Mouse (Mus musculus) forebrain, embryonic 15.5 days (tissue): ENCODE measurements around the gene Mst1r. TPM values are rescaled to one million over a fixed set of nuclear protein-coding genes. Genes with fewer than 3 reads are reported as not detected.

Experiments
- ATAC-seq: fragments of 200-750 bp; cut with Nextera tagmentation; replicated peaks from 2 replicates; pipeline ENCODE4 v1.8.0; 2017; ENCODE audit warnings: mild to moderate bottlenecking, moderate TSS enrichment, moderate library complexity
- H3K27ac ChIP-seq: fragments of 300-500 bp; sonication (generic); replicated peaks from 2 replicates; pipeline ENCODE4 v1.5.1; 2015; ENCODE audit warnings: mild to moderate bottlenecking, inconsistent platforms
- H3K27me3 ChIP-seq: fragments of 300-500 bp; sonication (generic); 2 replicates; pipeline ENCODE4 v1.6.1; 2015; ENCODE audit warnings: inconsistent platforms
- H3K36me3 ChIP-seq: fragments of 300-500 bp; sonication (generic); 2 replicates; pipeline ENCODE4 v1.6.1; 2015; ENCODE audit warnings: mild to moderate bottlenecking, inconsistent platforms
- H3K4me1 ChIP-seq: fragments of 300-500 bp; sonication (generic); 2 replicates; pipeline ENCODE4 v1.6.1; 2015; ENCODE audit warnings: inconsistent platforms
- H3K4me2 ChIP-seq: fragments of 300-500 bp; sonication (generic); replicated peaks from 2 replicates; pipeline ENCODE4 v1.6.1; 2015; ENCODE audit warnings: mild to moderate bottlenecking, inconsistent platforms
- H3K4me3 ChIP-seq: fragments of 300-500 bp; sonication (generic); 2 replicates; pipeline ENCODE4 v1.5.1; 2015; ENCODE audit warnings: mild to moderate bottlenecking, inconsistent platforms
- H3K9ac ChIP-seq: fragments of 300-500 bp; sonication (generic); replicated peaks from 2 replicates; pipeline ENCODE4 v1.6.1; 2015; ENCODE audit warnings: mild to moderate bottlenecking, inconsistent platforms
- H3K9me3 ChIP-seq: fragments of 300-500 bp; sonication (generic); 2 replicates; pipeline ENCODE4 v1.6.1; 2016; ENCODE audit warnings: inconsistent platforms
- WGBS: fragments of 180-500 bp; shearing (Covaris S2); methylation state at CpG from one replicate; pipeline ENCODE4 v1.1.7; 2015; ENCODE audit warnings: mixed read lengths; 5-methylcytosine and 5-hydroxymethylcytosine counted together
- polyA plus RNA-seq: library from polyadenylated mRNA; unstranded; fragments of >200 nt; fragmentation: Nextera tagmentation; extraction: Ambion mirVana; gene quantifications from 2 replicates; pipeline ENCODE4 v1.2.1, GENCODE M21; 2015

The Mst1r gene
- polyA plus RNA-seq, 1 experiment from 2014 or later: 1.0 TPM

DNA sequence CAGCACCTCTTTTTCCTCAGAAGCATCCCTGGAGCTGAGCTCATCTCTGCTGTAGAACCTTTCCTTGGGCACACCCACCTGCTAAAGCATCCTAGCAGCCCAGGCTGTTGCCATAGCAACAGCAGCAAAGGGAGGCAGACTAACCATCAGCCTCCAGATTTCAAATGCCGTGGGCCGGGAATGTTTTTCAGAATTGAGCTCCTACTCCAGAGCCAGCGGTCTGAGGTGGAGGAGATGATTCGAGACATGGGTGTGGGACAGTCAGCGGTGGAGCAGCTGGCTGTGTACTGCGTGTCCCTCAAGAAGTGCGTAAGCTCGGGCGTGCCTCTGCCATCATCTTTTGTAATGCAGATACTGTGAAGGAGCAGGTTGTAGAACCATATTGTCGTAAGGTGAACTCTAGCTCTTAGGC lies 54.7 kb downstream of the Mst1r start:
- H3K4me1 ChIP-seq: peaks cover 20% of the 10 kb centered on the region
- H3K27me3 ChIP-seq: no peaks in the 10 kb centered on the region
- H3K9me3 ChIP-seq: no peaks in the 10 kb centered on the region
- H3K27ac ChIP-seq: peak overlapping the region; percentile 83
- H3K36me3 ChIP-seq: 0 out of 2 replicates have a peak, but pooled peaks cover 4% of the 10 kb centered on the region
- H3K4me2 ChIP-seq: peak overlapping the region; percentile 28
- peak; percentile 78 for ATAC-seq
- 0 out of 2 replicates have a peak overlapping the region, but pooled peaks have one; percentile 15 for H3K9ac ChIP-seq
- H3K4me3 ChIP-seq: 0 out of 2 replicates have a peak overlapping the region, but pooled peaks have one; percentile 10
- 62% methylated on average over 10 of the region's 10 CpGs for WGBS

DNA sequence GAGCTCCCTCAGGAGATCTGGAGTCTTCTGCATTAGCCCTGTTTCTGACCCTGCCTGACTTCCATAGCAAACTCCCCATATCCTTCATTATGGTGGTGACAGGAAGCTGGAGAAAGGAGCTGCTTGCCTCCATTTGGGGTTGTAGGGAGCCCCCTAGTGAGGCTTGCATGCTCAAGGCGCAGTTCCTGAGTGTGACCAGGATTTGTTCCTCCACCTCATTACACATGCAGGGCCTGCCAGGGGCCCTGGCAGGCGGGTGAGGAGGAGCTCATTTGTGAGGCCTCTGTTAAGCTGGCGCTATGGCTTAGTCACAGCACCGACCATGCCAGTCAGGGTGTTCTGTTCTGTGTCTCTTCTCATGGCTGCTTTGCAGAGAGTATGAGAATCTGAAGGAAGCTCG lies 55.2 kb downstream of the Mst1r start:
- Histone ChIP-seq H3K9ac (no peak overlapping the region), H3K27me3 (no peaks in the 10 kb centered on the region), H3K4me3 (no peak overlapping the region), H3K27ac (peak overlapping the region; percentile 83), H3K4me2 (peak overlapping the region; percentile 28), H3K36me3 (0 out of 2 replicates have a peak, but pooled peaks cover 4% of the 10 kb centered on the region), H3K4me1 (peaks cover 20% of the 10 kb centered on the region), H3K9me3 (no peaks in the 10 kb centered on the region)
- WGBS: 38% methylated on average over 5 of the region's 5 CpGs
- ATAC-seq: peak; percentile 41

DNA sequence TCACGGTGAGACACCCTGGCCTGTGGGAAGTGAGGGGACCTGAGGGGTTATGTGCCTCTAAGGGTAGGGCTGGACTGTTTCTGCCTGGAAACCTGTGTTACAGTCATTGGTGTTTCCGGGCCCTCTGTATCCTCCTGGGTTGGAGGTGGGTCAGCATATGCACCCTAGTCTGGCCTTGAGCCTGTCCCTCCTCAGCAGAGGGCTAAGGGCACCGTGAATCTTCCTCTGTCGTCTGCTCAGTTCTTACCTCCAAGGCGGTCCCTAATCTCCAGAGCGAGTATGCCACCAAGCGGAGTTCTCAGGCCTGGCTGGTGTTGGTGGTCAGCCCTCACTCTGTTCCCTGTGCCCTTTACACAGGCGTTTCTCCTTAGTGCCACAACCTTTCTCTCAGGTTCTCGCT lies 56.2 kb downstream of the Mst1r start:
- H3K9me3 ChIP-seq: no peaks in the 10 kb centered on the region
- no peak overlapping the region for H3K4me3 ChIP-seq
- no peak overlapping the region for H3K27ac ChIP-seq
- no peaks in the 10 kb centered on the region for H3K36me3 ChIP-seq
- H3K27me3 ChIP-seq: no peaks in the 10 kb centered on the region
- peaks cover 20% of the 10 kb centered on the region for H3K4me1 ChIP-seq
- H3K4me2 ChIP-seq: no peak overlapping the region
- WGBS: 92% methylated on average over 9 of the region's 9 CpGs
- ATAC-seq: no peak
- H3K9ac ChIP-seq: no peak overlapping the region

DNA sequence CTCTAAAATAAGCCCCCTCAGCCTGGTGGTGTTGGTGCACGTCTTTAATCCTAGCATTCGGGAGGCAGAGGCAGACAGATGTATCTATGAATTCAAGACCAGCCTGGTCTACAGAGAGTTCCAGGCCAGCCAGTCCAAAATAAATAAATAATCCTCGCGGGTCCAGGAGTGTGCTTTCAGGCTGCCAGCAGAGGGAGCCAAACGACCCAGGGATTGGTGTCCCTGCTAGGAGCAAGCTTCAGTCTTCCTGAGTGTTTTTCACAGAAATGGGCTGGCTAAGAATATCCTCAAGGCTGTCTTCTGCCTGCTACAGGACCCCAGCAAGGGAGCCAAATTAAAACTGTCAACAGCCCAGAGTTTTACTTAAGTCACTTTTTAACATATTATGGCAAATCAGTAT lies 57.0 kb downstream of the Mst1r start:
- Histone ChIP-seq H3K4me1 (peaks cover 20% of the 10 kb centered on the region), H3K27me3 (no peaks in the 10 kb centered on the region), H3K4me3 (no peak overlapping the region), H3K9me3 (no peaks in the 10 kb centered on the region), H3K27ac (no peak overlapping the region), H3K9ac (no peak overlapping the region), H3K36me3 (no peaks in the 10 kb centered on the region), H3K4me2 (no peak overlapping the region)
- no peak for ATAC-seq
- 28% methylated on average over 5 of the region's 5 CpGs for WGBS

DNA sequence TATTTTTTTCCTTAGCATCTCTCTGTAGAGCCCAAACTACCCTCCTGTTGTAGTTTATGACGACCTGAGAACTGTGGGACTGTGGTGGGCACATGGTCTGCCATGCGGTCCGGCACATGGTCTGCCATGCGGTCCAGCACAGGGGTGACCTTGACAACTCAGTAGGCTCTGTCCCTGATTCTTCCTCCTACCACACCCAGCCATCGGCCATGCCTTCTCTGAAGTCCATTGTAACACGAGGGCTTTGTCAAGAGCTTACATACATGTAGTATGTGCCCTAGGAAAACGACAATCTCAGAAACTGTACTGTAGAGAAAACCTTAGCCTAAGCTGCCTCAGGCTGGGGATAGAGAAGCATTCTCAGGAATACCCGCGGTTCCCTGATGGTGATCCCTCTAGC lies 58.0 kb downstream of the Mst1r start:
- WGBS: 96% methylated on average over 9 of the region's 9 CpGs
- Histone ChIP-seq H3K4me3 (no peak overlapping the region), H3K4me1 (peaks cover 20% of the 10 kb centered on the region)

DNA sequence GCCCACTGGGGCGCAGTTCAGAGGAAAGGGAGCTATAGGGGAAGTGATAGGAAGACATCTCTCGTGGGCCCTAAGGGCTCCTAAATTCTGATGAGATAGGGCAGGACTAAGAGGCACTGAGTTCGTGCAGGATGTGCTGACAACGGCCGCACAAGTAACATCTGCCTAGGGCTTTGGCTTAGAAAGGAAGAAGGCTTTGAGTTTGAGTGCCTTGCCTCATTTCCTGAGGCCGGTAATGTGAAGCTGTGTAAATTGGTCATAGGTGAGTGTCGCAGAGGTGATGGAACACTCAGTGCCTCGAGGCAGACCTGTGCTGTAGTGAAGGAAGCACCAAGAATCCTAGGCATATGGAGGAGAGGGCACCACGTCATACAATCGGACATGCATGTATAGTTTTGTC lies 60.0 kb downstream of the Mst1r start:
- Histone ChIP-seq H3K36me3 (no peaks in the 10 kb centered on the region), H3K27me3 (no peaks in the 10 kb centered on the region), H3K4me1 (peaks cover 7% of the 10 kb centered on the region), H3K27ac (no peak overlapping the region), H3K9me3 (no peaks in the 10 kb centered on the region), H3K9ac (no peak overlapping the region), H3K4me2 (no peak overlapping the region), H3K4me3 (no peak overlapping the region)
- WGBS: 91% methylated on average over 10 of the region's 10 CpGs
- no peak for ATAC-seq

More for the DNA sequence above, 58.0 kb downstream of the Mst1r start:
- H3K4me2 ChIP-seq: no peak overlapping the region
- H3K9ac ChIP-seq: no peak overlapping the region
- no peak for ATAC-seq
- H3K27ac ChIP-seq: no peak overlapping the region
- H3K36me3 ChIP-seq: no peaks in the 10 kb centered on the region
- no peaks in the 10 kb centered on the region for H3K27me3 ChIP-seq
- no peaks in the 10 kb centered on the region for H3K9me3 ChIP-seq

DNA sequence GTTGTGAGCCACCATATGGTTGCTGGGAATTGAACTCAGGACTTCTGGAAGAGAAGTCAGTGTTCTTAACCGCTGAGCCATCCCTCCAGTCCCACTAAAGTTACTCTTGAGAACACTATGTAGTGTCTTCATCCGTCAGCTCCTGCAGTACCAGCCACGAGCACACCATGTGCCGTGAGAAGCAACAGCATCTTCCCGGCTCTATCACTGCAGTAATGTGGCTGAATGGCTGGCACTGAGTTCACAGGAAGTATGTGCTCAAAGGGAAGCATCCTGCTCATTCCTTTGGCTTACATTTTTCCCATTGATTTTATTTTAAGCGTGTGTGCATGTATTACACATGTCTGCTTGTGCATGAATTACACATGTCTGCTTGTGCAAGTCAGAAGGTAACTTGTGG lies 60.8 kb downstream of the Mst1r start:
- Histone ChIP-seq H3K4me3 (no peak overlapping the region), H3K36me3 (no peaks in the 10 kb centered on the region), H3K27me3 (no peaks in the 10 kb centered on the region), H3K9ac (no peak overlapping the region), H3K4me1 (no peaks in the 10 kb centered on the region), H3K9me3 (no peaks in the 10 kb centered on the region), H3K4me2 (no peak overlapping the region), H3K27ac (no peak overlapping the region)
- WGBS: 88% methylated on average over 6 of the region's 6 CpGs
- no peak for ATAC-seq

DNA sequence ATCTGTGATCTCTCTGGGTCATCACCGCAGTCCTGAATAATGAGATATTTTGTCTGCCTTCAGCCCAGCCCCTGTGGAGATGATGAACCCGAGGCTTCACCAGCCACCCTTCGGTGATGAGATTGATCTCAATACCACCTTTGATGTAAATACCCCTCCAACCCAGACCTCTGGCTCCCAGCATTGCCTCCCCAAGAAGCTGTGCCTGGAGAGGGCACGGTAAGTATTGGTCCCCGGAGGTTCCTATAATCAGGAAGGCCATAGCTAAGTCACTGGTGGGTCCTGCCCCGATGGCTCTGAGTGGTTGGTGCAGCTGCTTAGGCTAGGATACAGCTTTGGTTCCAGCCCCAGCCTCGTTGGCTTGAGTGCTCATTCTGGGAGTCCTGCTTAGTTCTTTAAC lies 61.9 kb downstream of the Mst1r start:
- Histone ChIP-seq H3K4me2 (no peak overlapping the region), H3K27ac (no peak overlapping the region), H3K9me3 (no peaks in the 10 kb centered on the region), H3K27me3 (no peaks in the 10 kb centered on the region), H3K9ac (no peak overlapping the region), H3K4me1 (no peaks in the 10 kb centered on the region), H3K4me3 (no peak overlapping the region), H3K36me3 (no peaks in the 10 kb centered on the region)
- WGBS: 89% methylated on average over 7 of the region's 7 CpGs
- ATAC-seq: no peak

Other genes with a start within 250 kb of the Mst1r start
- 24.2 and 24.4 TPM in 2 replicates for gene Slc38a3, start 237.3 kb upstream of the Mst1r start, polyA plus RNA-seq
- 1.7 and 1.8 TPM in 2 replicates for gene Gnat1, start 227.2 kb upstream of the Mst1r start, polyA plus RNA-seq
- 13.7 and 14.6 TPM in 2 replicates for gene Sema3f, start 196.4 kb upstream of the Mst1r start, polyA plus RNA-seq
- 283 and 284 TPM in 2 replicates for gene Rbm5, start 135.9 kb upstream of the Mst1r start, polyA plus RNA-seq
- gene Rbm6, start 33.6 kb upstream of the Mst1r start, polyA plus RNA-seq: 115 and 125 TPM in 2 replicates
- gene Mon1a, start 18.7 kb upstream of the Mst1r start, polyA plus RNA-seq: 24.0 and 24.5 TPM in 2 replicates
- not detected in 2 replicates for gene Actl11, start 21.6 kb downstream of the Mst1r start, polyA plus RNA-seq
- 79.1 and 83.4 TPM in 2 replicates for gene Camkv, start 28.8 kb downstream of the Mst1r start, polyA plus RNA-seq
- 14.0 and 15.7 TPM in 2 replicates for gene Traip, start 43.3 kb downstream of the Mst1r start, polyA plus RNA-seq
- gene Uba7, start 68.6 kb downstream of the Mst1r start, polyA plus RNA-seq: 2.5 and 2.9 TPM in 2 replicates
- gene Gm20661, start 76.2 kb downstream of the Mst1r start, polyA plus RNA-seq: 0.64 and 0.83 TPM in 2 replicates
- gene Inka1, start 79.0 kb downstream of the Mst1r start, polyA plus RNA-seq: 12.6 and 12.8 TPM in 2 replicates
- gene Cdhr4, start 85.6 kb downstream of the Mst1r start, polyA plus RNA-seq: 0.36 and 1.7 TPM in 2 replicates
- gene Gm20662, start 89.5 kb downstream of the Mst1r start, polyA plus RNA-seq: 0.69 TPM in 1 of 2 replicates, not detected in the other
- 101 and 109 TPM in 2 replicates for gene Ip6k1, start 95.6 kb downstream of the Mst1r start, polyA plus RNA-seq
- 19.9 and 22.2 TPM in 2 replicates for gene Gmppb, start 142.4 kb downstream of the Mst1r start, polyA plus RNA-seq
- gene Amigo3, start 146.3 kb downstream of the Mst1r start, polyA plus RNA-seq: 3.2 and 3.4 TPM in 2 replicates
- gene Mst1, start 173.6 kb downstream of the Mst1r start, polyA plus RNA-seq: 0.37 TPM in 1 of 2 replicates, not detected in the other
- gene Rnf123, start 176.5 kb downstream of the Mst1r start, polyA plus RNA-seq: 45.4 and 49.0 TPM in 2 replicates
- 42.3 and 50.5 TPM in 2 replicates for gene Apeh, start 187.7 kb downstream of the Mst1r start, polyA plus RNA-seq